Mouse (Mus musculus) hindbrain, embryonic 10.5 days (tissue): ENCODE measurements around the gene Eci1. TPM values are rescaled to one million over a fixed set of nuclear protein-coding genes. Genes with fewer than 3 reads are reported as not detected.
"Not testable (repeated sequence)": the region's sequence is repeated elsewhere in the genome, so short reads cannot be mapped to it uniquely, and the experiment has no call there.

Experiments used
- DNase-seq: peaks from one replicate; pipeline ENCODE4 v3.0.0-alpha.2; 2017; ENCODE audit warnings: low spot score
- H3K27ac ChIP-seq: fragments of 300-500 bp; sonication (generic); 2 replicates; pipeline ENCODE4 v1.5.1; 2016; ENCODE audit warnings: mild to moderate bottlenecking, moderate library complexity
- H3K27me3 ChIP-seq: fragments of 300-500 bp; sonication (generic); 2 replicates; pipeline ENCODE4 v1.6.1; 2016; ENCODE audit warnings: mild to moderate bottlenecking; ENCODE audit not compliant: poor library complexity, insufficient read depth, severe bottlenecking
- H3K36me3 ChIP-seq: fragments of 300-500 bp; sonication (generic); 2 replicates; pipeline ENCODE4 v1.6.1; 2016; ENCODE audit warnings: mild to moderate bottlenecking, moderate library complexity
- H3K4me1 ChIP-seq: fragments of 300-500 bp; sonication (generic); replicated peaks from 2 replicates; pipeline ENCODE4 v1.6.1; 2016; ENCODE audit warnings: mild to moderate bottlenecking
- H3K4me3 ChIP-seq: fragments of 300-500 bp; sonication (generic); 2 replicates; pipeline ENCODE4 v1.5.1; 2016; ENCODE audit warnings: mild to moderate bottlenecking, moderate library complexity
- H3K9me3 ChIP-seq: fragments of 300-500 bp; sonication (generic); 2 replicates; pipeline ENCODE4 v1.6.1; 2016; ENCODE audit warnings: mild to moderate bottlenecking, moderate library complexity
- WGBS: fragments of 180-500 bp; shearing (Covaris S2); methylation state at CpG from one replicate; pipeline ENCODE4 v1.1.7; 2016; 5-methylcytosine and 5-hydroxymethylcytosine counted together
- polyA plus RNA-seq: library from polyadenylated mRNA; unstranded; fragments of >200 nt; fragmentation: Nextera tagmentation; extraction: Ambion mirVana; gene quantifications from 2 replicates; pipeline ENCODE4 v1.2.1, GENCODE M21; 2016

Eci1 gene
- polyA plus RNA-seq, 1 experiment from 2014 or later = 77.3 TPM

GRCm38 (mm10) chr17:24415011-24415410 lies 11.4 kb upstream of the Eci1 start:
- Histone ChIP-seq H3K27ac (peak overlapping the region; percentile 99), H3K27me3 (no peaks in the 10 kb centered on the region), H3K4me3 (peak overlapping the region; percentile 96), H3K36me3 (peaks cover 56% of the 10 kb centered on the region), H3K9me3 (no peaks in the 10 kb centered on the region), H3K4me1 (peaks cover 28% of the 10 kb centered on the region)
- under 1% methylated on average over 21 of the region's 21 CpGs for WGBS
- DNase-seq = no peak

GRCm38 (mm10) chr17:24416051-24416652 lies 10.3 kb upstream of the Eci1 start:
- no peaks in the 10 kb centered on the region for H3K27me3 ChIP-seq
- H3K4me3 ChIP-seq = peak overlapping the region; percentile 96
- no peak overlapping the region for H3K27ac ChIP-seq
- peaks cover 58% of the 10 kb centered on the region for H3K36me3 ChIP-seq
- peaks cover 28% of the 10 kb centered on the region for H3K4me1 ChIP-seq
- DNase-seq = no peak
- no peaks in the 10 kb centered on the region for H3K9me3 ChIP-seq
- 92% methylated on average over 3 of the region's 3 CpGs for WGBS

- no peaks in the 10 kb centered on the region for H3K9me3 ChIP-seq
- H3K27me3 ChIP-seq = no peaks in the 10 kb centered on the region
- peaks cover 16% of the 10 kb centered on the region for H3K4me1 ChIP-seq
- 93% methylated on average over 4 of the region's 4 CpGs for WGBS
- H3K27ac ChIP-seq = no peak overlapping the region
- no peak overlapping the region for H3K4me3 ChIP-seq
- peaks cover 79% of the 10 kb centered on the region for H3K36me3 ChIP-seq
- DNase-seq = no peak
These were observed 3.3 kb upstream of the Eci1 start for GRCm38 (mm10) chr17:24423114-24423513.

GRCm38 (mm10) chr17:24424489-24424888 lies 2.0 kb upstream of the Eci1 start:
- no peak overlapping the region for H3K4me3 ChIP-seq
- 92% methylated on average over 5 of the region's 5 CpGs for WGBS
- DNase-seq = no peak

GRCm38 (mm10) chr17:24425326-24425725 lies 1.1 kb upstream of the Eci1 start:
- H3K9me3 ChIP-seq = not testable (repeated sequence)
- 92% methylated on average over 6 of the region's 8 CpGs for WGBS
- peaks cover 65% of the 10 kb centered on the region for H3K36me3 ChIP-seq

More at GRCm38 (mm10) chr17:24424489-24424888, 2.0 kb upstream of the Eci1 start:
- Histone ChIP-seq H3K27me3 (no peaks in the 10 kb centered on the region), H3K4me1 (peaks cover 16% of the 10 kb centered on the region), H3K9me3 (no peaks in the 10 kb centered on the region), H3K36me3 (peaks cover 69% of the 10 kb centered on the region), H3K27ac (no peak overlapping the region)

GRCm38 (mm10) chr17:24425905-24426304 lies 536 bp upstream of the Eci1 start:
- no peak overlapping the region for H3K27ac ChIP-seq
- H3K27me3 ChIP-seq = no peaks in the 10 kb centered on the region
- H3K36me3 ChIP-seq = peaks cover 65% of the 10 kb centered on the region
- no peaks in the 10 kb centered on the region for H3K9me3 ChIP-seq
- WGBS = 89% methylated on average over 7 of the region's 7 CpGs
- DNase-seq = no peak
- H3K4me3 ChIP-seq = 0 out of 2 replicates have a peak overlapping the region, but pooled peaks have one; percentile 77
- peaks cover 16% of the 10 kb centered on the region for H3K4me1 ChIP-seq

More at GRCm38 (mm10) chr17:24425326-24425725, 1.1 kb upstream of the Eci1 start:
- H3K27me3 ChIP-seq, H3K4me3 ChIP-seq, H3K27ac ChIP-seq, DNase-seq: not testable (repeated sequence)
- H3K4me1 ChIP-seq = peaks cover 16% of the 10 kb centered on the region

- H3K27ac ChIP-seq = peak overlapping the region; percentile 96
- peaks cover 16% of the 10 kb centered on the region for H3K4me1 ChIP-seq
- H3K36me3 ChIP-seq = peaks cover 57% of the 10 kb centered on the region
- peak; percentile 25 for DNase-seq
- WGBS = 8% methylated on average over 8 of the region's 8 CpGs
- no peaks in the 10 kb centered on the region for H3K9me3 ChIP-seq
- H3K27me3 ChIP-seq = no peaks in the 10 kb centered on the region
- H3K4me3 ChIP-seq = peak overlapping the region; percentile 77
These were observed 723 bp downstream of the Eci1 start for GRCm38 (mm10) chr17:24427170-24427557.

GRCm38 (mm10) chr17:24429201-24429983 lies 3.0 kb downstream of the Eci1 start:
- no peak overlapping the region for H3K27ac ChIP-seq
- no peak for DNase-seq
- H3K36me3 ChIP-seq = peaks cover 53% of the 10 kb centered on the region
- no peak overlapping the region for H3K4me3 ChIP-seq
- no peaks in the 10 kb centered on the region for H3K27me3 ChIP-seq
- H3K9me3 ChIP-seq = no peaks in the 10 kb centered on the region
- WGBS = 89% methylated on average over 14 of the region's 14 CpGs
- H3K4me1 ChIP-seq = peaks cover 16% of the 10 kb centered on the region

GRCm38 (mm10) chr17:24437016-24437415 lies 10.6 kb downstream of the Eci1 start:
- Histone ChIP-seq H3K36me3 (peaks cover 94% of the 10 kb centered on the region), H3K27ac (no peak overlapping the region)
- 79% methylated on average over 5 of the region's 5 CpGs for WGBS

GRCm38 (mm10) chr17:24440377-24440776 lies 13.9 kb downstream of the Eci1 start:
- H3K36me3 ChIP-seq = peaks cover 99% of the 10 kb centered on the region

More at GRCm38 (mm10) chr17:24437016-24437415, 10.6 kb downstream of the Eci1 start:
- H3K27me3 ChIP-seq = no peaks in the 10 kb centered on the region
- DNase-seq = peak; percentile 35
- no peaks in the 10 kb centered on the region for H3K9me3 ChIP-seq
- H3K4me3 ChIP-seq = no peak overlapping the region
- H3K4me1 ChIP-seq = no peaks in the 10 kb centered on the region

GRCm38 (mm10) chr17:24441148-24441547 lies 14.7 kb downstream of the Eci1 start:
- DNase-seq = no peak
- peaks cover 99% of the 10 kb centered on the region for H3K36me3 ChIP-seq

More at GRCm38 (mm10) chr17:24440377-24440776, 13.9 kb downstream of the Eci1 start:
- H3K9me3 ChIP-seq = no peaks in the 10 kb centered on the region
- no peak overlapping the region for H3K4me3 ChIP-seq
- no peaks in the 10 kb centered on the region for H3K4me1 ChIP-seq
- no peak for DNase-seq
- no peaks in the 10 kb centered on the region for H3K27me3 ChIP-seq
- no peak overlapping the region for H3K27ac ChIP-seq
- WGBS = 95% methylated on average over 8 of the region's 8 CpGs

GRCm38 (mm10) chr17:24442107-24442506 lies 15.7 kb downstream of the Eci1 start:
- H3K36me3 ChIP-seq = peaks cover 99% of the 10 kb centered on the region

More at GRCm38 (mm10) chr17:24441148-24441547, 14.7 kb downstream of the Eci1 start:
- Histone ChIP-seq H3K27me3 (no peaks in the 10 kb centered on the region), H3K9me3 (no peaks in the 10 kb centered on the region), H3K4me1 (no peaks in the 10 kb centered on the region), H3K27ac (no peak overlapping the region), H3K4me3 (no peak overlapping the region)
- WGBS = 49% methylated on average over 2 of the region's 2 CpGs

GRCm38 (mm10) chr17:24442632-24443155 lies 16.3 kb downstream of the Eci1 start, which contains the start of gene Dnase1l2:
TSS of gene Dnase1l2 (minus strand) at chr17:24443105.
- H3K36me3 ChIP-seq = peaks cover 99% of the 10 kb centered on the region
- H3K4me3 ChIP-seq = no peak within 1 kb of the TSS
- no peaks in the 10 kb centered on the region for H3K9me3 ChIP-seq
- H3K4me1 ChIP-seq = no peaks in the 10 kb centered on the region
- WGBS = 86% methylated on average over 7 of the region's 7 CpGs
- no peak within 1 kb of the TSS for H3K27ac ChIP-seq
- no peaks in the 10 kb centered on the region for H3K27me3 ChIP-seq
- no peak for DNase-seq

More at GRCm38 (mm10) chr17:24442107-24442506, 15.7 kb downstream of the Eci1 start:
- DNase-seq = no peak
- 95% methylated on average over 14 of the region's 14 CpGs for WGBS
- Histone ChIP-seq H3K9me3 (no peaks in the 10 kb centered on the region), H3K27ac (no peak overlapping the region), H3K4me1 (no peaks in the 10 kb centered on the region), H3K4me3 (no peak overlapping the region), H3K27me3 (no peaks in the 10 kb centered on the region)
